Mouse (Mus musculus) WW6 (cell line): ENCODE data around the gene Mymk.

Source experiments
- DNase-seq: peaks from one replicate; pipeline ENCODE4 v3.0.0-alpha.2; 2013; ENCODE audit warnings: low read depth, low spot score

The Mymk gene

DNA sequence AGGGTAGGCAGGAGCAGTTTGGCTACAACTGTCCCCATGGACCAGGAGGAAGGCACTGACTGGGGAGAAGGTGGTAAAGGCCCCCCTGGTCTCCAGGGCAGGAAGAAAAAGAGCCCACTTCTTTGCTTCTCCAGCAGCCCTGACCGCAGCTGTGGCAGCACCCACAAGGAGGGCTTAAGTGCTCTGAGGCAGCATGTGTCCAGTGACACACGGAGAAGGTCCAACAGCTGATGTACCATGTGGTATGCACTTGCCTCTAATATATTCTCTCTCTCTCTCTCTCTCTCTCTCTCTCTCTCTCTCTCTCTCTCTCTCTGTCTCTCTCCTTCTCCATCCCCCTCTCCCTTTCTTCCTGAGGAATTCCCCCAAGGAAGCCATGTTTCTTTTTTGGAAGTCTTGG lies at the start of gene Mymk:
Gene Mymk (minus strand): TSS at position 202 of the 400 bp plus-strand sequence.
- DNase-seq: no peak

DNA sequence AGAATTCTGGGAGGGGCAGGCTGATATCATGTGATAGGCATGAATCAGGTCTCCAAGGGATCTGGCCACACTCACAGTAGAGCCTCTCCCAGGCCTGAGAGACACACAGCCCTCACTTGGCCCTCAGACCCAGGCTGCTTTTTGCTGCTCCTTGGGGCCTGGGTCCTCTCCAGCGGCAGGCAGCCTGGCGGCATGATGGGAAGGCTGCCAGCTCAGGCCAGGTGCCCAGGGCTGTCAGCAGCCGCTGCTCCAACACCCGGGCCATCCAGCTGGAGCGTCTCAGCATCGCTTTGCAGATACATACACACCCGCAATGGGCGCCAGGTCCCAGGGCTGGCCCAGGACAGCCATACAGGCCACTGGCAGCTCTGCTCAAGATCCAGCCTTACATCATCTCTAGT lies 48.3 kb upstream of the Mymk start:
- no peak for DNase-seq

DNA sequence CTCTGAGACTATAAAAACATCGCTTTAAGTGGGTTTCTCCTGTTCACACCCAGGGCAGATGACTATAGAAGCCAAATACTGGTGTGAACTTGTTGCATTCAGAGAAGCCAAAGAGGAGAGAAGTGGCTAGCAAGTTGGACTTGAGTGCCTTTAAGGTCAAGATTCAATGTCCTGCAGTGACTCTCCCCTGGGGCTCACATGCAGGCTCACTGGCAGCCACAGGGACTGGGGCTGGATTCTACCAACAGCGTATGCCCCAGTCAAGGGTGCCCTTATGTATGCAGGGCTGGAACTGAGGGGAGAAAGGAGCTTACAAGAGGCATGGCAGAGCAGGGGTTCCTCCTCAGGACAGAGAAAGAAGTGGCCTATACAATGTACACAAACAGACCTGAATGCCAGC lies 47.8 kb upstream of the Mymk start:
- no peak for DNase-seq

DNA sequence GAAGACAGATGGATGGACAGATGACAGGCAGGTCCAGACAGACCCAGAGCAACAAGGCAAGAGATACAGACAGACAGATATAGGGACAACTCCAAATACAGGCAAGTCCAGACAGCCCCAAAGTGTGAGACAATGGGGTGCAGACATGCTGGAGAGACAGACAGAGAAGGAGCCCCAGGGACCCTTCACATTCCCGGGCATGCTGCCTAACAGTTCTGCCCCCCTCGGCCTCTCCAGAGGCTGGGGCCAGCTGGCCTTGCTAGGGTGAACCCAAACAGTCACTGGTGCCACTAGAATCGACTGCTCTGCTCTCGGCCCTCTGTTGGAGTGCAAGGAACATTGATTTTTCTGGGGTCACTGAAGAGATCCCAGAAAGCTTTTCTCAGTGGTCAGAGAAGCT lies 46.5 kb upstream of the Mymk start:
- no peak for DNase-seq

DNA sequence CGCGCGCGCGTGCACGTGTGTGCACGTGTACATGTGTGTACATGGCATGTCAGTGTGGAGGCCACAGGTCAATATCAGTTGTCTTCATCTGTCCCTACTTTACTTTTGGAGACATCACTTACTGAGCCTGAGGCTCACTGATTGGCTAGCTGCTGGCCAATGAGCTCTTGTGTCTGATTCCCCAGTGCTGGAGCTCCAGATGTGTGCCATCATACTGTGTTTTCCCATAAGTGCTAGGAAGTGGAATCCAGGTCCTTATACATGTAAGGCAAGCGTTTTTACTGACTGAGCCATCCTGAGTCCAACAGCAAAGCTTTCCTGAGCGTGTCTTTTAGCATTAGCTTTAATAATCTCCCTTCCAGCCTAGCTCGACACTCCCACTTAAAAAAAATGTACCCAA lies 42.2 kb upstream of the Mymk start:
- no peak for DNase-seq

DNA sequence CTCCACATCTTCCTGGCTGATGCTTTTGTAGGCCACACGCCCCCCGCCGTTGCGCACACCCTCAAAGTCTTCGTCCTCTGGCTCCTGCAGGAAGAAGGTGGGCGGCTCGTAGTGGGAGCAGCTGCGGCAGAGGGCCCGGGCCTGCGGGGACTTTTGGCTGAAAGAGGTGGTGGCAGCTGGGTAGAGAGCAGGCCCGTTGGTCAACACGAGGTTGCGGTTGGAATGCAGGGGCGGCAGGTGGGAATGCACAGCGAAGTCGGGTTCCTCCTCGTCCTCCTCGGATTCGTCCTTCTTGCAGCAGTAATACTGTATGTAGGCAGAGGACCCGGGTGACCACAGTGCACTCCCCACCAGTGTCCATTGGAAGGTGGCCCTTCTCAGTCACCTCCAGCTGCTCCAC lies 40.6 kb upstream of the Mymk start:
- DNase-seq: no peak

DNA sequence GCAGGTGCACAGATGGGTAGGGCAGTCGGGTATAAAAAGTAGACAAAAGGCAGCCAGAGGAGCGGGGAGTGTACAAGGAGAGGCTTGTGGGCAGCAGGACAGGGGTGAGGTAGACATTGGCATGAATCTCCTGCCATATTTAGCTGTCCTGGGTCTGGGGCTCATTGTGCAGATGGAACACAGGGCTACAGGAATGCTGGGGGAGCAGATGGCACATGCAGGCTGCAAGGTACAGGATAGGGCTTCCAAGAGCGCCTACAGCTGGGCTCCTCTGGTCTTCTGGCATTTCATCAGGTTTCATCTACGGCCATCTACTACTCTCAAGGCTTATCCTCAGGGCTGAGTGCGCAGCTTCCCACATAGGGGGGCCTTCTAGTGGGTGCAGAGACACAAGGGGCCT lies 37.1 kb upstream of the Mymk start:
- no peak for DNase-seq

DNA sequence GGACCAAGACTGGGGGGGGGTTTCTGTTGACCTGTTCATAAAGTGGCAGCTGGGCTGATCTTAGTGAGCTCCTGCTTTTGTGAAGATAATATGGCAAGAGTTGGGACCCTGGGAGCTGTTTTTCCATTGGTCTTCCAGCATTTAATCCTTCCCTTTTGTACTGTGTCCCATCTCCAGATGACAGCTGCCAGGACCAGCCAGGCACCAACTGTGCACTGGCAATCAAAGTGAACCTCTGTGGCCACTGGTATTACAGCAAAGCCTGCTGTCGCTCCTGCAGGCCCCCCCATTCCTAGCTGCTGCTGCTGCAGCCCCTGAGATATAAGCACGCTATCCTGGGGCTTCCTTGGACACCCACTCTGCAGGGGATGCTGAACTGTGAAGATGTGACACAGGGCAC lies 36.2 kb upstream of the Mymk start:
- DNase-seq: no peak

DNA sequence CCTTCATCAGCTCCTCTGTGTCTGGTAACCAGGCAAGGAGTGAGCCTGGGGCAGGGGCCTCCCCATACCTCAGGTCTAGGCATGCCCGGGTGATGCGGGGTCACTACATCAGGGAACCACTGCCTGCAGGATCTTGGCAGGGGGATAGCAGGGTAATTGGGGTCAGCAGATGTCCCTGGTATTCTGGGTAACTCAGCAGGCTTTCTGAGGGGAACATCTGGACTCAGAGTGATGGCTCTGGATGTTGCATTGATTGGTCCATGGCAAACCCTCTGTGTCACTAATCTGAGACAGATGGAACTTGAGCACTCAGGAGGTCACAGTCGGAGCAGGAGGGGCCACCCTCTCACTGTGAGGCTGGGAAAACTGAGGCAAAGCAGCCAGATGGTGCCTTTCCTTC lies 34.8 kb upstream of the Mymk start:
- DNase-seq: no peak

DNA sequence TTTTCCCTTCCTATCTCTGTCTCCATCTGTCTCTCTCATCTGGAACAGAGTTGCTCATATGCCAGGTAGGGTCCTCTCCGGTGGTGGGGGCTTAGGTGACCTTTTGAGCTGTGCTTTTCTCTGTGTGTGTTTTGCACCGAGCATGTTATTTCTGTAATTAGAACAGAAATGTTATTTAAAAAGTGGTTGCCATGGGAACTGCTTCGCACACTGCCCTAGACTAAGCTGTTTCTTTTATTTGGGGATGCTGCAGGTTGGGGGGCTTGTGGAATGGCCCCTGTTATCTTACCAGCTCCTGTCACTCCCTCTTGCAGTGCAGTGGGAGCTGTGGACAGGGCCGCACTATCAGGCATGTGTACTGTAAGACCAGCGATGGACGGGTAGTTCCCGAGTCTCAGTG lies 31.6 kb upstream of the Mymk start:
- DNase-seq: no peak

DNA sequence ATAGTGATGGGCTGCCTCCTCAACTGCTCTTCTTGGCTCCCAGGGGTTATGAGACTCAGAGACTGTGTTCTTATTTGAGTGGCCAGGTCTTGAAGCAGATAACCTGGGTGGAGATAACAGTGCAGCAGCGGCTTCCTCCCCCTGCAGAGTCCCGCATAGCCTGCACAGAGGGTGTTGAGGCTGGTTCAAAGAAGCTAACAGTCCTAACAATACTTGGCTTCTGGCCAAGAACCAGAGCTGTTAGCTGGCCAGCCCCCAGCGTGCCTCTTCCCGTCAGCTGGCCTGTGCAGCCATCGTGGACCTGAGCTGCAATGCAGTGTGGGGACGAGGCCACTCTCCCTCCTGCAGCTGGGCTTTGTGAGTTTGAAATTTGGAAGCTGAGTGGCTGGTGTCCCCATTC lies 25.8 kb upstream of the Mymk start:
- DNase-seq: no peak

DNA sequence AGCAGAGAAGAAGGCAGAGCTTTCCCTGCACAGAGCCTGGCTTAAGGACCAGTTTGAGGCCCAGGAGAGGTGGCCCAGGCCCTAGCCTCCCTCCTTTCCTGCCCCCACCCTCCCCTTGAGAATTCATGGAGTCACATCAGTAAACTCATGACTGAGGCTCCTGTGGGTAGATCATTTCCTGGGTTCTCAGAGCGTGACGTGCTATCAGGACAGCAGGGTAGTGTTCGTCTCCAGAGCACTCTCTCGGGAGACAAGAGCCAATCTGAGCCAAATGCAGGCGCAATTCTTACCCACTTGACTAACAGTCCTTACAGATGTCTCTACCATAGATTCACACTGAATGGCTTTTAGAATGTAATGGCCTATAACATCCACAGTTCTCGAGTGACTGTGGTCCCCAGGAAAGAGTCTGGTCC lies 25.3 kb upstream of the Mymk start:
- DNase-seq: no peak

DNA sequence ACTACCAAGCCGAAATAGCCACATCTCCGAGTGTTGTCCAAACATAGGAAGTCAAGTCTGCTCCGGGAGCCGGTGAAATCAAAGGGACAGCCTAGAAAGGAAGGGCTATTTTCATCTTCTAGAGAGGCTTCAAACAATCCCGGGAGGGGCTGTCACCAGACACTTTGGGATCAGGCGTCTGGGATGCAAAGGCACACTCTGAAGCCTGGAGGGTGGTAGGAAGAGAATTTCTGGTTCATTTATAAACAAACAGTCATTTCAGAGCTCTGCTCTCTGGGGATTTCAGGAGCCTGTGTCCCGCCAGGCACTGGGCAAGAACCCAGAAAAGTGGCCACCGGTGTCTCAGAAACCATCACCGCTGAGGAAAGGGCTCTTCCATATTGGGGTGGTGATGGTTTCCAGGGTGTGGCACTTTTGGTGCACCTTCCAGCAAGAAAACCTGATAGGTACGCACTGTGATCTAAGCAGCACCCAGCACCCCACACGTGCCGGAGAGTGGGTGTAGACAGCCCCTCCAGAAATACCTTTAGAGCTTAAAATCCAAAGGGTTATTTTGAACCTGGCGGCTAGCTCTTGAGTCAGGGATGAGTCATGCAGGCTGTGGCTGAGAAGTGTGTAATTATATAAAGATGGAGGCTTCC lies 24.5 kb upstream of the Mymk start:
- no peak for DNase-seq

DNA sequence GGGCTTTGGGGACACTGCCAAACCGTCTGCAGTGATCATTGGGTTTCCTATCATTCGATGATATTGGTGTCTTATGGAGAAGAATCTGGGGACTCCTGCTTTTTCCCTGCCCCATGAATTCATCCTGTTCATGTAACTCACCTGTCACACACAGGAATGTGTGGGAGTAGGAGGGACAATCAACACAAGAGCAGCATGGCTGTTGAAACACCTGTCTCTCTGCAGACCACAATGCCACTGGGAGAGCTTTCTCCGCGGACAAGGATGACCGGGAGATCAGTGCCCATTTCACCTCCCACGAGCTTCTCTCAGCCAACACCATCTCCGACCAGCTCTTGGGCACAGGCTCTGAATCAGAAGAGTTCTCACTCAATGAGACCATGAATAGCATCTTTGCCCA lies 23.2 kb upstream of the Mymk start:
- DNase-seq: no peak

DNA sequence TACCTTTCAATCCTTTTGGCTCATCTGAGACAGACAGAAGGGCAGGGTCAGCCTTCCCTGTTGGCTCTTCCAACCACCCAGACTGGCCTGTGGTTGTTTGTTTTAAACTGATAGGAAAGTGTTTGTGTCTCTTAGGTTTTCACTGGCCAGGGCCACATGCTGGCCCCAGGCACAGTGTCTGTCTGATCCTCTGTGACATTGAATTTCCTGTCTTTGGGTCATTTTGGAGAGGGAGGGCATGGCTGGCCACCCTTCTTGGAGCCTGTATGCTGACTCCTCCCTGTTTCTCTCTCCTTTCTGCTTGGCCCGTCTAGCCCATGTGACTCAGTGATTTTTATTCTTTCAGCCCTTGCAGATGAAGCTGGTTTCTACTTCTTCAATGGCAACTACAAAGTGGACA lies 17.3 kb upstream of the Mymk start:
- no peak for DNase-seq

DNA sequence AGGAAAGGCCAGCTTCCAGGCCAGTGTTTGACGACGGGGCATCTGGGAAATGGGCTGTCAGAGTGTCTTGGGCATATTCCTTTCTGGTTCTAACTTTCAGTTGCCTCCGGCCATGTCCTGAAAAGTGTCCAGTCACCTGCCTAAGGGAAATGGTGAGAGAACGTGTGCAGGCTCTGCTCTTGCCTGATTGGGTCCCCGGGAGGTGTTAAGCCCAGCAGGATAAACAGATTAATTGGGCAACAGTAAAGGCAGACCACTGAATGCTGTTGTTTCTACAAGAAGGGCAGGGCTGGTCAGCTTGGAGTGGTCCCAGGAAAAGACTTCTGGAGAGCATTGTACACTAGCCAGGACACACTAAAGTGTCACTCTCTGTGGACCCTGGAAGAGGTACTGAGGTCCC lies 16.7 kb upstream of the Mymk start:
- no peak for DNase-seq

DNA sequence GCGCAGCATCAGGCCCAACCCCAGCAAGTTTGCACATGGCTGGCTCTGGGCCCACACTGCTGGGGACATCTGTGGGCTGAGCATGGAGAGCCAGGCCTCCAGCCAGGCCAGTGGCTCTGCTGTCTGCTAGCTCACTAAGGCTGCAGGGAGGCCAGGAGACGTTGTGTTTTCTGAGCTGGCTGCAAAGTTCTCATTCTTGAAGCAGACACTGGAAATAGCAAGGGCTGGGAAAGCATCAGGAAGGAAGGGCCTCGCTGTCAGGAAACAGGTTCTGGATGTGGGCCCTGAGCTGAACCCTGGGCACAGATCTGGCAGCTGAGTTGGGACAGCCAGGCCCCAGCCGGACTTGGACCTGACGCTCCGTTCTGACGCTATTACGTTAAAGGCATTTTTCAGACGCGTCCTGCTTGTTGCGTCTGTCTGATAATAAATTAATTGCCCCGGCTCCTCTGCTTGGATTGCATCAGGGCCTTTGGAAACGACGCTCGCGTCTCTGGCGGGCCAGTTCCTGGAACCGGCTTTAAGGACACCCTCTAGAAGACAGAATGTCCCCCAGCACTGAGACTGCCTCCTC lies 16.2 kb upstream of the Mymk start:
- no peak for DNase-seq

DNA sequence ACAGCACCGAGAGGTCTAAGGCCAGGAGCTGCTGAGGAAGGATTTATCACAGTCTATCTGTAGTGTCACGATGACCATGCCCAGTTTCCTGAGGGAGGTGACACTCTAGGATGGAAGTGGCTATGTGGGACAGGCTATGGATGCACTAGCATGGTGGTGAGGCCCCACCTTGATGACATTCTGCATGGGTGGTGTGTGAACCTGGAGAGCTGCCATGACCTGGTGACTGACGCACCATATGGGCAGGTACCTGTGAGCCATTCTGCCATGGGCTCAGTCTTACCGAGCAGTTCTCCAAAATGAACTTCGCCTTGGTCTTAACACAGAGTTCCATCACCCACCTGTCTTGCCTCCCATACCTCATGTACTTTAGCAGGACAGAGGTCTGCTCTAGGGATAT lies 15.6 kb upstream of the Mymk start:
- no peak for DNase-seq

DNA sequence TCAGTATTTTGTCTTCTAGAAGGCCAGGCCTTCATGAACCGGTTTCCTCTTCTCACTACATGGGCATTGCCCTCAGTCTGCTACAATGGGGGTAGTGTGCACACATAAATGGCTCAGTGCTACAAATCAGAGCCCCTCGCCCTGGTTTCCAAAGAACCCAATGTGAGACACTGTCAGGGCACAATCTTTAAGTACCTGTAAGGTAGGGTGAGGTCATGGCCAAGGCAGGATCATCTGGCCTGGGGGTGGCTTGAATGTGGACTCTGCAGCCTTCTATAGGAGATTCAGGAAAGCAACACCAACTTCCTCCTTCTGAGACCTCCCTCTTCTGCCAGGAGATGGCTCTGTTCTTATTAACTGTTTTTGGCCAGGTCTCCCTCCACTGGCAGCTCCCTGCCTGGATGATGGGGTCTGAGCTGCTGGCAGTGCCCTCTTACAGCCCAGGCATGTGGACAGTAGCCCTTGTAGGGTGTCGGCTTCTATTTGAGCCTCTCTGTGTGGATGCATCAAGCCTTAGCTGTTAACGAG lies 14.6 kb upstream of the Mymk start:
- no peak for DNase-seq

DNA sequence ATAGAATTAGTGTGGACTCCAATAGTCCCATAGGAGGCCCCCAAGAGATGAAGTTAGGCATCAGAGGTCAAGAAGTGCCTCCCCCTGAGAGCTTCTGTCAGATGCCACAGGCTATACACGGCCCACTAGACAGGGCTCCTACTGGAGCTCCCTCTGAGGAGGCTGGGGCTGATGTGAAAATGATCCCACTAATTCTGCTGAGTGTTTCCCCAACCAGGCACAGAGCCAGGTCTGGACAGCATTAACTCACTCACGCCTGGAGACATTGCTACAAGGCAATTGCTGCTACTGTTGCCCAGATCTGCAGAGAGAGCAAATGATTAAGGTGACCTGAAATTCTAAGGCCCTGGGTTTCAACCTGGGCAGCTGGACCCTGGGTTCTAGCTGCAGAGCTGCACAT lies 13.8 kb upstream of the Mymk start:
- no peak for DNase-seq

DNA sequence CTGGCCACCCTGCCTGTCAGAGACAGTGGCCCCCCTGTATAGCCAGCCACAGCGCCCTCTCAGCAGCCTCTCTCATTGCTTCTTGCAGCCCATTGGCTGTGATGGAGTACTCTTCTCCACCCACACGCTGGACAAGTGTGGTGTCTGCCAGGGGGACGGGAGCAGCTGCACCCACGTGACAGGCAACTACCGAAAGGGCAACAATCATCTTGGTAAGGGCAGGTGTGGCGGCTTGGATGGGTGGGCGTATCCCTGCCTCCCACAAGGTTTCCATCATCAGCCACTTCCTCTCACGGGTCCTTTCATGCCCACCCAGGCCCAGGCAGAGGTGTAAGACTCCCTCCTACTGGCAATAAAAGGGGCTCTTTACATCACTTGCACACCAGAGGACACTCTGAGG lies 13.0 kb upstream of the Mymk start:
- no peak for DNase-seq

DNA sequence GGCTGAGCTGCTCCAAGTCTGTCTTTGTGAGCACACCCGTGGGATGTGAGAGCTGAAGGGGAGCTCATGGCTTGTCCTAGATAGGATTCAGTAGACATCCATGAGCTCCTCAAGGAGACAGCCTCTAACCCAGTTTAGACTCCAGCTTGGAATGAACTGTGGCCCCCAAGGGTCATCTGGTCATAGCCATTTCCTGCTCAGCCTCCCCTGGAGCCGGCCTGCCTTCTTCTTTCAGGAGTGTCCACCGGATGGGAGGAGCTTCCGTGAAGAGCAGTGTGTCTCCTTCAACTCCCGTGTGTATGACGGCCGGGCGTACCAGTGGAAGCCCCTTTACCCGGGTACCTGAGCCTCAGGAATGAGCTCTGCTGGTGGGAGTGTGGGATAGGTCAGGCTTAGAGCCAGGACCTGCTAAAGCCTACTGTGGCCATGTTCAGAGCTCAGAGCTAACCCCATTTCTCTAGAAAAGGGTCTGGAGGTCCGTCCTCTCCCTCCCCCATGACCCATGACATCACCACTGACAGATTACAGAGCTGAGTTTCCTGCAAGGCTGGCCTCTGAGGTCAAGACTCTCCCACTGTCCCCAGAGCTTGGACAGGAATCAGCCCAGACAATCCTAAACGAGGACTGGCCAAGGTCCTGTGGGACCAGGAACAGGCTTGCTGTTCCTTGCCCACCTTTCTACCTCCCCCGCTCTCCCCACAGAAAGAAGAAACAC lies 11.9 kb upstream of the Mymk start:
- DNase-seq: no peak

DNA sequence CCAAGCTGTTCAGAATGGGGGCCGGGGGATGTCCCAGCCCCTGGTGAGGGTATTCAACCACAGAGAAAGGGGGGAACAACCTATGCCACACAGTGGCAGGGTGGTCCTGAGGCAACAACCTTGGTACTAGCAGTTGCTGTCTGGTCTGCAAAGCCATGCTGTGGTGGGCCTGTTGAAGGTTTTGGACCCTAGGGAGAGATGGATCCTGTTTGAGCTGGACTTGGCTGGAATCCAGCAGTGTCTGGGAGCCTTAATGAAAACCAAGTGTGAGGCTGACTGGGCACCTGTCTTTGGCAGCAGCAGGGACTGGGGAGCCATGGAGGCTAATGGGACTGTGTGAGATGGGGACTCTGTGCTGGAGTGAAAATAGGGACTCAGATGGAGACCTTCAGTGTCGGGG lies 7.7 kb upstream of the Mymk start:
- no peak for DNase-seq
